Mouse (Mus musculus) MEL (cell line): ENCODE results near the gene Aldh3b3. TPM values are rescaled to one million over a fixed set of nuclear protein-coding genes. Genes with fewer than 3 reads are reported as not detected.

Experiments
- DNase-seq: peaks from one replicate; pipeline ENCODE4 v3.0.0; 2011; ENCODE audit warnings: low read depth, low spot score
- H3K27ac ChIP-seq: 2 replicates; pipeline ENCODE4 v1.5.1; 2012; ENCODE audit warnings: low read depth, mild to moderate bottlenecking, control low read depth, low read length, moderate library complexity; ENCODE audit not compliant: control insufficient read depth
- H3K27me3 ChIP-seq, 2 experiments: fragments of 150-350 bp in 1 of 2; sonication (generic) in 1 of 2; 2 replicates each; pipeline ENCODE4 v1.6.1; 2012; ENCODE audit warnings: low read length in 2 of 2, mild to moderate bottlenecking in 2 of 2, improper control_type of control experiment in 1 of 2, moderate library complexity in 1 of 2; ENCODE audit not compliant: insufficient read depth in 2 of 2, control insufficient read depth in 1 of 2
- H3K36me3 ChIP-seq, 2 experiments: 2 replicates each; pipeline ENCODE4 v1.6.1; 2012 to 2014; ENCODE audit warnings: low read length in 2 of 2, improper control_type of control experiment in 1 of 2, inconsistent platforms in 1 of 2, mild to moderate bottlenecking in 1 of 2; ENCODE audit not compliant: insufficient read depth in 2 of 2, control insufficient read depth in 1 of 2
- H3K4me1 ChIP-seq, 2 experiments: fragments of 150-350 bp in 1 of 2; sonication (generic) in 1 of 2; 2 replicates each; pipeline ENCODE4 v1.6.1; 2012; ENCODE audit warnings: low read length in 2 of 2, improper control_type of control experiment in 1 of 2, mild to moderate bottlenecking in 1 of 2; ENCODE audit not compliant: insufficient read depth in 2 of 2, control insufficient read depth in 1 of 2
- H3K4me3 ChIP-seq, 2 experiments: fragments of 150-350 bp in 1 of 2; sonication (generic) in 1 of 2; 2 replicates each; pipeline ENCODE4 v1.5.1; 2012; ENCODE audit warnings: low read depth in 2 of 2, low read length in 2 of 2, mild to moderate bottlenecking in 2 of 2, moderate library complexity in 2 of 2, control low read depth in 1 of 2, improper control_type of control experiment in 1 of 2; ENCODE audit not compliant: control insufficient read depth in 1 of 2, insufficient read depth in 1 of 2
- H3K79me2 ChIP-seq: 2 replicates; pipeline ENCODE4 v1.6.1; 2012; ENCODE audit warnings: mild to moderate bottlenecking, low read length, moderate library complexity; ENCODE audit not compliant: control insufficient read depth, poor library complexity, insufficient read depth
- H3K9ac ChIP-seq: 2 replicates; pipeline ENCODE4 v1.6.1; 2012; ENCODE audit warnings: low read depth, mild to moderate bottlenecking, control low read depth, low read length, moderate library complexity; ENCODE audit not compliant: control insufficient read depth, poor library complexity, severe bottlenecking
- H3K9me3 ChIP-seq: fragments of 150-350 bp; sonication (generic); replicated peaks from 2 replicates; pipeline ENCODE4 v1.6.1; 2012; ENCODE audit warnings: mild to moderate bottlenecking, low read length, improper control_type of control experiment, moderate library complexity; ENCODE audit not compliant: insufficient read depth
- BHLHE40 ChIP-seq: IDR thresholded peaks from 2 replicates; pipeline ENCODE4 v1.6.1; 2012; ENCODE audit warnings: low read depth, mild to moderate bottlenecking, inconsistent platforms, low read length, improper control_type of control experiment, borderline replicate concordance
- CTCF ChIP-seq, 3 experiments: IDR thresholded peaks in 2 of 3; conservative IDR thresholded peaks in 1 of 3; 2 replicates each; pipeline ENCODE4 v1.5.1; 2011 to 2012; ENCODE audit warnings: low read length in 3 of 3, low read depth in 2 of 3, mild to moderate bottlenecking in 2 of 3, improper control_type of control experiment in 1 of 3, inconsistent platforms in 1 of 3, mixed read lengths in 1 of 3, moderate library complexity in 1 of 3; ENCODE audit not compliant: control insufficient read depth in 1 of 3, insufficient read depth in 1 of 3, poor library complexity in 1 of 3, severe bottlenecking in 1 of 3
- E2F4 ChIP-seq: IDR thresholded peaks from 2 replicates; pipeline ENCODE4 v1.6.1; 2011; ENCODE audit warnings: low read depth, low read length, improper control_type of control experiment, borderline replicate concordance
- ELF1 ChIP-seq: IDR thresholded peaks from 2 replicates; pipeline ENCODE4 v1.6.1; 2014; ENCODE audit warnings: low read depth, mild to moderate bottlenecking, inconsistent platforms, low read length, improper control_type of control experiment, moderate library complexity
- JUND ChIP-seq: IDR thresholded peaks from 2 replicates; pipeline ENCODE4 v1.6.1; 2011; ENCODE audit warnings: low read depth, mild to moderate bottlenecking, improper control_type of control experiment, low read length
- KAT2A ChIP-seq: conservative IDR thresholded peaks from 2 replicates; pipeline ENCODE4 v1.6.1; 2012; ENCODE audit warnings: low read depth, low read length, improper control_type of control experiment, inconsistent platforms
- MAFK ChIP-seq: IDR thresholded peaks from 2 replicates; pipeline ENCODE4 v1.6.1; 2011; ENCODE audit warnings: low read depth, mild to moderate bottlenecking, low read length, improper control_type of control experiment, borderline replicate concordance
- MAX ChIP-seq: IDR thresholded peaks from 2 replicates; pipeline ENCODE4 v1.6.1; 2011; ENCODE audit warnings: low read length, improper control_type of control experiment
- MAZ ChIP-seq: IDR thresholded peaks from 2 replicates; pipeline ENCODE4 v1.6.1; 2012; ENCODE audit warnings: low read depth, mild to moderate bottlenecking, inconsistent platforms, low read length, improper control_type of control experiment
- MXI1 ChIP-seq: IDR thresholded peaks from 2 replicates; pipeline ENCODE4 v1.6.1; 2011; ENCODE audit warnings: mild to moderate bottlenecking, low read depth, low read length, improper control_type of control experiment
- MYC ChIP-seq: IDR thresholded peaks from 2 replicates; pipeline ENCODE4 v1.6.1; 2011; ENCODE audit warnings: low read depth, mild to moderate bottlenecking, low read length, improper control_type of control experiment, moderate library complexity
- NELFE ChIP-seq: IDR thresholded peaks from 2 replicates; pipeline ENCODE4 v1.6.1; 2011; ENCODE audit warnings: low read depth, low read length, improper control_type of control experiment
- NRF1 ChIP-seq: IDR thresholded peaks from 2 replicates; pipeline ENCODE4 v1.6.1; 2014; ENCODE audit warnings: low read depth, mild to moderate bottlenecking, inconsistent platforms, low read length, improper control_type of control experiment, moderate library complexity; ENCODE audit not compliant: poor library complexity, insufficient read depth, severe bottlenecking
- POLR2A ChIP-seq, 2 experiments: IDR thresholded peaks; 2 replicates each; pipeline ENCODE4 v1.6.1; 2011 to 2012; ENCODE audit warnings: low read length in 2 of 2, mild to moderate bottlenecking in 2 of 2, control low read depth in 1 of 2, improper control_type of control experiment in 1 of 2, low read depth in 1 of 2, moderate library complexity in 1 of 2; ENCODE audit not compliant: control insufficient read depth in 1 of 2, insufficient read depth in 1 of 2, poor library complexity in 1 of 2
- POLR2AphosphoS2 ChIP-seq: IDR thresholded peaks from 2 replicates; pipeline ENCODE4 v1.6.1; 2011; ENCODE audit warnings: low read length, improper control_type of control experiment
- POLR2AphosphoS5 ChIP-seq: IDR thresholded peaks from 2 replicates; pipeline ENCODE4 v1.6.1; 2012; ENCODE audit warnings: low read depth, borderline replicate concordance, mild to moderate bottlenecking, inconsistent platforms, low read length, moderate library complexity, mixed read lengths
- RAD21 ChIP-seq: IDR thresholded peaks from 2 replicates; pipeline ENCODE4 v1.6.1; 2011; ENCODE audit warnings: mild to moderate bottlenecking, low read depth, low read length, improper control_type of control experiment
- RCOR1 ChIP-seq: IDR thresholded peaks from 2 replicates; pipeline ENCODE4 v1.6.1; 2012; ENCODE audit warnings: low read depth, mild to moderate bottlenecking, inconsistent platforms, low read length, improper control_type of control experiment
- SMC3 ChIP-seq: IDR thresholded peaks from 2 replicates; pipeline ENCODE4 v1.6.1; 2011; ENCODE audit warnings: low read depth, low read length, improper control_type of control experiment
- TAL1 ChIP-seq: IDR thresholded peaks from 2 replicates; pipeline ENCODE4 v1.6.1; 2012; ENCODE audit warnings: mild to moderate bottlenecking, inconsistent platforms, low read length, moderate library complexity, mixed read lengths
- TBP ChIP-seq: IDR thresholded peaks from 2 replicates; pipeline ENCODE4 v1.8.0; 2011; ENCODE audit warnings: low read depth, low read length, improper control_type of control experiment
- TCF12 ChIP-seq: IDR thresholded peaks from 2 replicates; pipeline ENCODE4 v1.6.1; 2014; ENCODE audit warnings: low read depth, mild to moderate bottlenecking, inconsistent platforms, low read length, improper control_type of control experiment, moderate library complexity
- USF2 ChIP-seq, 2 experiments: IDR thresholded peaks; 2 replicates each; pipeline ENCODE4 v1.6.1; 2011 to 2012; ENCODE audit warnings: improper control_type of control experiment in 2 of 2, low read length in 2 of 2, borderline replicate concordance in 1 of 2, inconsistent platforms in 1 of 2, low read depth in 1 of 2, mild to moderate bottlenecking in 1 of 2; ENCODE audit not compliant: insufficient read depth in 1 of 2
- ZC3H11A ChIP-seq: IDR thresholded peaks from 2 replicates; pipeline ENCODE4 v1.6.1; 2012; ENCODE audit warnings: low read depth, mild to moderate bottlenecking, inconsistent platforms, low read length, improper control_type of control experiment
- ZKSCAN1 ChIP-seq: IDR thresholded peaks from 2 replicates; pipeline ENCODE4 v1.6.1; 2012; ENCODE audit warnings: low read depth, mild to moderate bottlenecking, inconsistent platforms, low read length, improper control_type of control experiment, moderate library complexity
- polyA plus RNA-seq, 2 experiments: library from polyadenylated mRNA; stranded (reverse) in 1 of 2; unstranded in 1 of 2; fragments of >175 nt in 1 of 2; fragments of >200 nt in 1 of 2; gene quantifications; 2 replicates each; pipeline versions ENCODE4 v1.2.1 to v1.2.4; 2012; ENCODE audit warnings: low replicate concordance in 2 of 2, low read depth in 1 of 2; ENCODE audit not compliant: insufficient read length in 2 of 2, insufficient read depth in 1 of 2, missing spikeins in 1 of 2
- total RNA-seq: library from RNA; depleted of rRNA; stranded (reverse); fragments of 300-350 nt; gene quantifications from 2 replicates; pipeline ENCODE4 v1.2.3, GENCODE M21; 2012

Aldh3b3 gene
- total and polyA plus RNA-seq, 3 experiments = not detected

- Histone ChIP-seq H3K4me3 (no peak overlapping the region), H3K4me1 (peaks cover 0 to 9% of the 10 kb centered on the region in 2 experiments; a peak in 2 of 4 replicates), H3K9ac (no peak overlapping the region), H3K9me3 (no peaks in the 10 kb centered on the region), H3K27me3 (peaks cover 3 to 8% of the 10 kb centered on the region in 2 experiments), H3K36me3 (peaks cover 0 to 5% of the 10 kb centered on the region in 2 experiments; a peak in 2 of 4 replicates), H3K27ac (no peak overlapping the region), H3K79me2 (peaks cover 1% of the 10 kb centered on the region; the same call in 1 of the 2 replicates)
- no peak for DNase-seq
- TF ChIP-seq POLR2AphosphoS5 (no peak), CTCF (IDR thresholded peaks at IDR 0.05 in 2 of 3, conservative IDR thresholded peaks at IDR 0.05 in 1 of 3; ENCODE audit: control insufficient read depth in 1 of 3, insufficient read depth in 1 of 3, low read depth in 2 of 3, low read length in 3 of 3, poor library complexity in 1 of 3, severe bottlenecking in 1 of 3) (no peak), TAL1 (no peak), NRF1 (no peak), KAT2A (no peak), USF2 (IDR thresholded peaks at IDR 0.05; ENCODE audit: borderline replicate concordance in 1 of 2, insufficient read depth in 1 of 2, low read depth in 1 of 2, low read length in 2 of 2) (no peak), SMC3 (no peak), TBP (no peak), POLR2A (IDR thresholded peaks at IDR 0.05; ENCODE audit: control insufficient read depth in 1 of 2, insufficient read depth in 1 of 2, low read depth in 1 of 2, low read length in 2 of 2, poor library complexity in 1 of 2) (no peak), POLR2AphosphoS2 (no peak), RCOR1 (no peak), MXI1 (no peak), E2F4 (no peak), ZKSCAN1 (no peak), JUND (no peak), MAFK (no peak), ZC3H11A (no peak), BHLHE40 (no peak), MAX (no peak), RAD21 (no peak)
- TF ChIP-seq, all 39 proteins: peak for 0
These were observed 37.7 kb downstream of the Aldh3b3 start for GRCm38 (mm10) chr19:3996106-3996505.

GRCm38 (mm10) chr19:3996747-3997146, 38.3 kb downstream of the Aldh3b3 start:
- Histone ChIP-seq H3K4me1 (peaks cover 0 to 14% of the 10 kb centered on the region in 2 experiments; a peak in 2 of 4 replicates), H3K9me3 (no peaks in the 10 kb centered on the region), H3K36me3 (peaks cover 0 to 6% of the 10 kb centered on the region in 2 experiments; a peak in 2 of 4 replicates), H3K9ac (no peak overlapping the region), H3K4me3 (no peak overlapping the region), H3K27ac (no peak overlapping the region), H3K27me3 (peaks cover 3 to 8% of the 10 kb centered on the region in 2 experiments), H3K79me2 (peaks cover 1% of the 10 kb centered on the region; the same call in 1 of the 2 replicates)
- TF ChIP-seq TCF12 = no peak
- TF ChIP-seq E2F4 = no peak
- no peak for TF ChIP-seq NRF1
- TF ChIP-seq POLR2AphosphoS2 = no peak
- no peak for TF ChIP-seq RCOR1
- TF ChIP-seq MAZ = no peak
- no peak for TF ChIP-seq ZKSCAN1
- no peak for TF ChIP-seq ELF1
- no peak for TF ChIP-seq MXI1
- no peak for TF ChIP-seq ZC3H11A
- no peak for TF ChIP-seq MAFK
- no peak for TF ChIP-seq POLR2AphosphoS5
- TF ChIP-seq NELFE = no peak
- no peak for TF ChIP-seq KAT2A
- TF ChIP-seq MYC = no peak
- no peak for TF ChIP-seq JUND
- DNase-seq = no peak
